Mouse (Mus musculus) adrenal gland, adult 8-10 months (tissue): Measurements from ENCODE around the gene Tmem88b. TPM values are rescaled to one million over a fixed set of nuclear protein-coding genes. Genes with fewer than 3 reads are reported as not detected.

Experiments used
- DNase-seq: peaks from one replicate; pipeline ENCODE4 v3.0.0; 2022
- total RNA-seq, 4 experiments: library from RNA; stranded (reverse); gene quantifications; 2 replicates each; pipeline ENCODE4 v1.2.4; 2022

Tmem88b gene
- total RNA-seq, 4 experiments from 2014 or later: 0.17 to 1.0 (median 0.62) TPM

DNA sequence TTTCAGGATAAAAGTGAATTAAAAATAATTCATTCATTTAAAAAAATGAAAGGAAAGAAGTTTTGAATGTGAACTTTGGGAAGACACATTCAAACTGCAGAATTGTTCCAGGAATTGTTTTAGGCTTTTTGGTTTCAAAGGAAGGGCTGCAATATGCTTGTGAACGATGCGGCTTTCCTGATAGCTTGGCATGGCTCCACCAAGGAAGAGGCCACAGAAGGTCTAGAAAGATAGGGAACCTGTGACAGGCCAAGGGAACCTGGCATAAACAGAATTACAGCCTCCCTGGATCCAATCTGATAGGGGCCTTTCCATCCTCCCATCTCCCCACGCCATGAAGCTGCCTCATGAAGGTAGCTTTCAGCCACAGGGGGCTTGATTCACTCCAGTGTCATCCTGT, 2.6 kb upstream of the Tmem88b start:
- DNase-seq: no peak

DNA sequence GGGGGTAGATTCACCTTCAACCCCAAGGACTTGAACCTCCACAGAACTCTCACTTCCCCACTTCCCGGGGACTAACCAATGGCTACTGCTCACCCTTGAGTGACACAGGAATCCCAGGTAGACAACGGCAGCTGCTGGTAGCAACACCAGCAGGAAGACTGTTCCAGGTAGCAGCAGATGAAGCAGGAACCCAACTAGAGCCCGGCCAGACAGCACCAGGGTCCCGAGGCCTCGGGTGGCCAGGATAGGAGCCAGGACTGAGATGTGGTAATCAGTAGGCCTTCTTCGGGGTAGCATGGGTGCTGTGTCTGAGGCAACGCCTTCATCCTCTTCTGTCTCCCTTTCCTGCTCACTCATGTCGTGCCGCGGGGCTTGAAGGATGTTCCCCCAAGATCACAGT, 428 bp downstream of the Tmem88b start:
- no peak for DNase-seq

- peak; percentile 69 for DNase-seq
Observed at GRCm38 (mm10) chr4:155784081-155784701, 1.5 kb downstream of the Tmem88b start.

DNA sequence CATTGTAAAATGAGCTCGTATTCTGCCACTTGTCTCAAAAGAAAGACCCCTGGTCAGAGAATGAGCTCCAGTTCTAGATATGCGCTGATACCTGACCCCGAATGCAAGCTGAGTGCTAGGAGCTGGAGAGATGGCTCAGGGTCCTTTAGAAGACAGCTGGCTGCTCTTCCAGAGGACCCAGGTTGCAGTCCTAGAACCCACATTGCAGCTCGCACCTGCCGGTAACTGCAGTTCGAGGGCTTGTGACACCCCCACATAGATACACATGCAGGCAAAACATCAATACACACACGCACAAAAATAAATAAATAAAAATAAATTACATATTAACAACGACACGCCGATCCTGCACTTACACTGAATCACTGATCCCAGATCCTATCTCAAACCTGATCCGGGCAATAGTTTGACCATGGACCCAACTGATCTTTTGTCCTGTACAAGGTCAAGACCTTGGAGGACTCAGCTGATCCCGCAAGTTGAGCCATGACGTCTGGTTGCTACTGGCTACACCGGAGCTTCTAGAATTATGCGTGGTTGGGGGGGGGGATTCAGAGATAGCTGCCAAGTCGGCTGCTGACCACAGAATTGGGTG, 2.1 kb downstream of the Tmem88b start:
- DNase-seq: no peak

- no peak for DNase-seq
Observed at GRCm38 (mm10) chr4:155780895-155781294, 4.8 kb downstream of the Tmem88b start.

- DNase-seq: no peak
Observed at GRCm38 (mm10) chr4:155779498-155779897, 6.2 kb downstream of the Tmem88b start.

- DNase-seq: no peak
Observed at GRCm38 (mm10) chr4:155777816-155778215, 7.9 kb downstream of the Tmem88b start.

DNA sequence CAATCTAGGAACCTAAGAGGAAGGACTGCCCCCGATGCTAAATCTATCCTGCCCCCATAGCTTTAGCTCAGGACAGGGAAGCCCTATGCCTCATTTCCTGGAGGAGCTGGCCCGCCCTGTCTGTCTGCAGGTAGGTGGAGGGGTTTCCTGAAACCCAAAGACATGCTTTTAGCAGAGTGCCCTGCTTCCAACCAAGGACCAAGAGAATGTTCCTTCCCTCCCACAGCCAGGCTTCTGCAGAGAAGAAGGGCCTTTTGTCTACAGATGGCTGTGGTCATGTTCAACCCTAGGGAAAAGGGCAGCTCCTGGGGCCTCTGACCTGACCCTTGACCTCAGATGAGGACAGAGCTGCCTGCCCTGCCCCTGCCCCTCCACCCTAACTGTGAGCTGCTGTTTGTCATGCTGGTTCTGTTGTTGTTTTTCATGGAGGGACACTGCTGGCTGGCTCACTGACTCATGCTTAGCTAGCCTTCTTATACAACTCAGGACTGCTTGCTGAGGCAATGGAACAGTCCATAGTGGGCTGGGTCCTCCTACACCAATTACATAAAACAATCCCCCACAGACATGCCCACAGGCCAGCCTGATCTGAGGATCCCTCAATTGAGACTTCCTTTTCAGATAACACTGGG, 8.9 kb downstream of the Tmem88b start:
- DNase-seq: no peak

- DNase-seq: no peak
Observed at GRCm38 (mm10) chr4:155775855-155776254, 9.8 kb downstream of the Tmem88b start.

GRCm38 (mm10) chr4:155774971-155775740, 10.5 kb downstream of the Tmem88b start:
- no peak for DNase-seq

DNA sequence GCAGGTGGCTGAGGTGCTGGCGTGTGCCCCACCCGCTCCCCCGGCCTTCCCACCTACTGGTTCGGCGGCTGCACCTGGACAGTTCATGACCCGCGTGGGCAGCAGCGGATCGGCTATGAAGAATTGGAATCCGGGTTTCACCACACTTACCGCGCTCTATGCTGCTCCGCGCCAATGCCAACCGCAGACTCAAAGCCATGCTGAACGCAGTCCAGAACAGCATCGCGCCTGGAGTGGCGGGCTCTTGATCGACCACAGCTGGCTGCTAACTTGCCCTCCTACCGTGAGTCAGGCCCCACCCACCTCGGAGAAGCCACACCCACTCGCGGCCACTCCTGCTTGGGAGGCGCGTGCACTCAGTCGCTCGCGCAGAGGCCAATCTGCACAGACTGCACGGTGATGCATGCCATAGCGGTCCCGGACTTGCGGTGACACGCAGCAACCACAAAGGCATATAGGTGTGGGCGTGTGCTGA, 11.4 kb downstream of the Tmem88b start, which contains the start of gene Vwa1:
Gene Vwa1, minus strand, starts transcription at position 419 of the 475 bp plus-strand sequence.
- DNase-seq: peak; percentile 84

GRCm38 (mm10) chr4:155773335-155774078, 12.2 kb downstream of the Tmem88b start:
- DNase-seq: no peak

DNA sequence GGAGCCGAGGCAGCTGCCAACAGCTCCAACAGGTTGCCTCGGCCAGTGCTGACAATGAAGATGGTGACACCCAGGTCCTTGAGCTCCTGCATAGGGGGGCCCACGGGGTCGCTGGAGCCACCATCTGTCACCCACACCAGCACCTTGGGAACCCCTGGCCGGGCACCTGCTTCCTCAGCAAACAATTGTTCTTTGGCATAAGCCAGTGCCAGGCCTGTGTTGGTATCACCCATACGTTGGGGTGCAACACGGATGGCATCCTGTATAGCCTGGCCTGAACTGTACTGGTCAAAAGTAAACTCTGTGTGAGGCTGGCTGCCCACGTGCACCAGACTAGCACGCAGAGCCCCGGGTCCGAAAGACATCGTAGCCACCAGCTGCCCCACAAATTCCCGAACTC, 12.9 kb downstream of the Tmem88b start:
- no peak for DNase-seq

GRCm38 (mm10) chr4:155771706-155772105, 14.0 kb downstream of the Tmem88b start:
- DNase-seq: no peak

DNA sequence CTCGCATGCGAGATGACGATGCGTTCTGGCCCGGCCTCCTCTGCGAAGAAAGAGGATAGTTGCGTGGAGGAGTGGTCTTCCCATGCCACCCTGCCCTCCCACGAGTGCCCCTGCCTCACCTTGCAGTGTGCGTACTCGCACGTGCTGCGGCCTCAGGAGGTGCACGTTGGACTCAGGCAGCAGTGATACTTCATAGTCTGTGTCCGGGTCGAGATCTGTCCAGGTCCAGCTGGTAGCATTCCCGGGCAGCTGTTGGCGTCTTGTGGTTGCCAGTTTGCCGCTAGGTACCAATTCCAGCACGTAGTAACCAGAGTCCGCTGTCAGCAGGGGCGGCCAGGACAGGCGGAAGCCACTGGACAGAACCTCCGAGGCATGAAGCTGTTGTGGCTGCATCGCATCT, 15.0 kb downstream of the Tmem88b start:
- DNase-seq: no peak

DNA sequence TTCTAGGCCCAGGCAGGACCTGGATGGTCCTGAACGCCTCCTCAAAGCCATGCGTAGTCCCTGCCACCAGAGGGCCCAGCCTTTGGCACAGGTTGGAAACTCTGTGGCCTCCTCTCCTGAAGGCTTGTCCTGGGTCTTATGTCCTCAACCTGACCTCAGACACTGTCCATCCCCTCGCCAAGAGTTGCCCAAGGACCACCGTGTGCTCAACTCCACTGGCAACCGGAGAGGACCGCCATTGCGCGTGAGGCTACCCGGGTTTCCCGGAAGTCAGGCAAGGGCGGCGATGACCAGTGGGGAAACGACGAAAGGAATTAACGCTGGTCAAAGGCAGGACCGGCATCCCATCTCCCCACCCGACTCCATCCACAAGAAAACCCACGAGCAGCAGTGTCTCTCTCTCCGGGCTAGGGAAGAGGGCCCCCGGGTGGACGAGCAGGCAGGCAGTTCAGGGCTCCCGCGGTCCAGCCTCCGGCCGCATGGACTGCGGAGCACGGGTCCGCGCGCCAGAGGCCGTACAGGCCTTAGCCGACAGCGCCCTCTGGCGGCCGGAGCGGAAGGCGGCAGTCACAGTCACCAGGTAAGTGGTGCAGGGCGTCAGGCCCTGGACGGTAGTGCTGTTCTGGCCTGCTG, 15.7 kb downstream of the Tmem88b start:
- DNase-seq: peak; percentile 86

GRCm38 (mm10) chr4:155769496-155769879, 16.2 kb downstream of the Tmem88b start:
- DNase-seq: peak; percentile 49

- DNase-seq: no peak
Observed at GRCm38 (mm10) chr4:155762357-155762756, 23.3 kb downstream of the Tmem88b start.

DNA sequence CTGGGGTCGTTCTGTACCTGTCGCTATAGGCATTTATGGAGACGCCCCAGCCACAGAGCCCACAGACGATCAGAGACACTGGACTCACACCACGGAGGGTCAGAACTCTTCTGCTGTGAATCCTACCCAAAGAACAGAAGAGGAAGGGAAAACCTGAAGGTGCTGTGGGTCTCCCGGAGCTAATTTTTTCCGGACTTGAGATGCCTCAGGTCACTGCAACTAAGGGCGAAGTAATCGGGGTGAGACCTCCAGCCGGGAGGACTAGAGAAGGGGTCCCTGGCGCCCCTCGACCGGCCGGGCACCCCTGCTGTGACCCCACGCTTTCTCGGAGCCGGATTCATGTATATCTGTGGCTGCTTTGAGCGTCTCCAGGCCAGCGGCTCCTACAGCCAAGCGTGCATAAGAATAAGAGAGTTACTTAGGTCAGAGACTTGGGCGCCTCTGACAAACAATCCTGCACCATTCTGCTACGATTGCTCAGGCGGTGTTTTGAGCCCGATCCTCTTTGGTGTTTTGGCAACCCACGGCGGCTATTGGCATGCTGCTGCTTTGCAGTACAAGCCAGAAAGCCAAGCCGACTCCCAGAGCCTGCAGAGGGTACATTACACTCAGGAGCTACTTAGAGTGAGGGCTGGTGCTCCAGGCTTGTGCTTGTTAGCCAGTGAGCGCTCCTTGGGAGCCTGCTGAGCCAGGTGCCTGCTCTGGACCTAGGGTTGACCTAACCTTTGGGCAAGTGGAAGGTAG, 24.1 kb downstream of the Tmem88b start:
- no peak for DNase-seq

DNA sequence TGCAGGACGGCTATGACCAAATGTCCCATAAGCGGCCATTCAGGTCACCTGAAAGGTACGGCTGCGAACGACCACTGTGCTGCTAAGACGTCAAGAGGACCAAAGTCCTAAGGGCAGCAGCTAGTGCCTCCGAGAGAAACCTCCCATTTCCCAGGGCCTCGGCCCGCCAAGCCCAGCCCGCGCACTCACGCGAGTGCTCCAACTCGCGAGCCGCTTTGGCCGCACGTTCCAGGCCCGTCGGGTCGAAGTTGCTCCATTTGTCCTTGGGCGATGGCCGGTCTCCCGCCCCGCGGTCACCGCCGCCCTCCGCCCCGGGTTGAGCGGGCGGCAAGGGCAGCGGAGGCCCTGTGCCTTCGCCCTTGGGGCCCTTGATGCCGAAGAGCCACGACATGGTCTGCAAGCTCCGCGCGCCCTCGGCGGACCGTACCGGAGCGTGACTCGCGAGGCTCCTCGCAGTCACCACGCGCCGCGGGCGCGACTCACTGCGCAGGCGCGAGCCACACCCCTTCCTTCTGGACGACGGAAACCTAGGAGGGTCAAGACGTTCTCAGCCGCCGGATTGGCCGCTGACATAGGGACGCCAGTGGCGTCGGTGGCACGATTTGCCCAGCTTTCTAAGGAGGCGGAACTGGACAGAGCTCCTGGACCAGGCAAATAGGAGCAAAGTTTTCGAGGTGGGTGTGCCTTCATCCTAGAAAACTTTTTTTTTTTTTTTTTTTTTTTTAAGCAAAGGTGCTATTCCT, 24.9 kb downstream of the Tmem88b start, which contains the start of gene Atad3a:
Gene Atad3a, minus strand, starts transcription at position 481 of the 743 bp plus-strand sequence.
- DNase-seq: peak; percentile 96
